Mouse (Mus musculus) heart, postnatal 0 days (tissue): ENCODE measurements around the gene Hnrnpu. TPM values are rescaled to one million over a fixed set of nuclear protein-coding genes. Genes with fewer than 3 reads are reported as not detected.

Experiments used
- ATAC-seq: fragments of 200-750 bp; cut with Nextera tagmentation; 2 replicates; pipeline ENCODE4 v1.8.0; 2017; ENCODE audit warnings: low read depth, moderate number of reproducible peaks, moderate library complexity; ENCODE audit not compliant: insufficient read depth
- DNase-seq: peaks from one replicate; pipeline ENCODE4 v3.0.0-alpha.2; 2016; ENCODE audit warnings: low spot score
- H3K27ac ChIP-seq: fragments of 300-500 bp; sonication (generic); 2 replicates; pipeline ENCODE4 v1.5.1; 2014; ENCODE audit warnings: low read depth, mild to moderate bottlenecking
- H3K27me3 ChIP-seq: fragments of 300-500 bp; sonication (generic); 2 replicates; pipeline ENCODE4 v1.6.1; 2014; ENCODE audit warnings: low read length, mixed read lengths; ENCODE audit not compliant: control insufficient read depth, insufficient read depth
- H3K36me3 ChIP-seq: fragments of 300-500 bp; sonication (generic); replicated peaks from 2 replicates; pipeline ENCODE4 v1.6.1; 2014; ENCODE audit warnings: low read length, mixed read lengths; ENCODE audit not compliant: control insufficient read depth, insufficient read depth
- H3K4me1 ChIP-seq: fragments of 300-500 bp; sonication (generic); 2 replicates; pipeline ENCODE4 v1.6.1; 2014; ENCODE audit warnings: antibody characterized with exemption; ENCODE audit not compliant: control insufficient read depth, insufficient read depth
- H3K4me2 ChIP-seq: fragments of 300-500 bp; sonication (generic); 2 replicates; pipeline ENCODE4 v1.6.1; 2014; ENCODE audit warnings: low read depth, mild to moderate bottlenecking, low read length, moderate library complexity
- H3K4me3 ChIP-seq: fragments of 300-500 bp; sonication (generic); 2 replicates; pipeline ENCODE4 v1.5.1; 2014; ENCODE audit warnings: low read depth, low read length
- H3K9ac ChIP-seq: fragments of 300-500 bp; sonication (generic); replicated peaks from 2 replicates; pipeline ENCODE4 v1.6.1; 2014; ENCODE audit warnings: low read depth, low read length, mixed read lengths
- H3K9me3 ChIP-seq: fragments of 300-500 bp; sonication (generic); replicated peaks from 2 replicates; pipeline ENCODE4 v1.6.1; 2016; ENCODE audit warnings: low read length; ENCODE audit not compliant: control insufficient read depth
- CTCF ChIP-seq: IDR thresholded peaks from 2 replicates; pipeline ENCODE4 v1.5.1; 2016; ENCODE audit warnings: antibody characterized with exemption, control low read depth, low read depth
- EP300 ChIP-seq: IDR thresholded peaks from 2 replicates; pipeline ENCODE4 v1.6.1; 2016; ENCODE audit warnings: antibody characterized with exemption, low read depth
- WGBS: fragments of 180-500 bp; shearing (Covaris S2); extraction: QIAGEN DNeasy Blood & Tissue Kit; methylation state at CpG from one replicate; pipeline ENCODE4 v1.1.7; 2014; 5-methylcytosine and 5-hydroxymethylcytosine counted together
- polyA plus RNA-seq: library from polyadenylated mRNA; unstranded; fragments of >200 nt; fragmentation: Nextera tagmentation; extraction: Ambion mirVana; gene quantifications from 2 replicates; pipeline ENCODE4 v1.2.1, GENCODE M21; 2015
- total RNA-seq: library from RNA; depleted of rRNA; stranded (reverse); fragments of >200 nt; gene quantifications from 2 replicates; pipeline ENCODE4 v1.2.3, GENCODE M21; 2014; ENCODE audit warnings: low replicate concordance

Hnrnpu gene
- total and polyA plus RNA-seq, 2 experiments from 2014 or later = 62.2 to 107 TPM

GRCm38 (mm10) chr1:178376061-178376460, 38.5 kb upstream of the Hnrnpu start:
- no peak for ATAC-seq
- H3K36me3 ChIP-seq = no peaks in the 10 kb centered on the region
- TF ChIP-seq CTCF (no peak), EP300 (no peak)
- H3K9me3 ChIP-seq = no peaks in the 10 kb centered on the region
- no peak overlapping the region for H3K27ac ChIP-seq
- 87% methylated on average over 2 of the region's 2 CpGs for WGBS
- H3K4me1 ChIP-seq = no peaks in the 10 kb centered on the region
- no peaks in the 10 kb centered on the region for H3K27me3 ChIP-seq
- H3K9ac ChIP-seq = no peak overlapping the region
- H3K4me3 ChIP-seq = no peak overlapping the region
- no peak for DNase-seq
- no peak overlapping the region for H3K4me2 ChIP-seq

- Histone ChIP-seq H3K9me3 (no peaks in the 10 kb centered on the region), H3K4me1 (no peaks in the 10 kb centered on the region), H3K4me2 (no peak overlapping the region), H3K27ac (no peak overlapping the region), H3K27me3 (no peaks in the 10 kb centered on the region), H3K36me3 (no peaks in the 10 kb centered on the region), H3K4me3 (no peak overlapping the region), H3K9ac (no peak overlapping the region)
- no peak for ATAC-seq
- no peak for TF ChIP-seq CTCF
- TF ChIP-seq EP300 = no peak
- DNase-seq = no peak
These were observed 37.8 kb upstream of the Hnrnpu start for GRCm38 (mm10) chr1:178375381-178375780.

GRCm38 (mm10) chr1:178372681-178373080, 35.1 kb upstream of the Hnrnpu start:
- no peak overlapping the region for H3K9ac ChIP-seq
- TF ChIP-seq CTCF = no peak
- no peak for TF ChIP-seq EP300
- no peak for DNase-seq
- H3K4me1 ChIP-seq = peaks cover 9% of the 10 kb centered on the region; the same call in 1 of the 2 replicates
- no peaks in the 10 kb centered on the region for H3K9me3 ChIP-seq
- no peaks in the 10 kb centered on the region for H3K27me3 ChIP-seq
- no peak overlapping the region for H3K4me3 ChIP-seq
- no peak for ATAC-seq
- 68% methylated on average over 4 of the region's 4 CpGs for WGBS
- H3K36me3 ChIP-seq = no peaks in the 10 kb centered on the region
- H3K27ac ChIP-seq = no peak overlapping the region
- no peak overlapping the region for H3K4me2 ChIP-seq

GRCm38 (mm10) chr1:178369272-178369651, 31.7 kb upstream of the Hnrnpu start:
- 3% methylated on average over 11 of the region's 11 CpGs for WGBS
- peak; percentile 68 for ATAC-seq
- Histone ChIP-seq H3K9ac (peak overlapping the region; percentile 44), H3K4me1 (peaks cover 9% of the 10 kb centered on the region; the same call in 1 of the 2 replicates), H3K27me3 (no peaks in the 10 kb centered on the region), H3K27ac (peak overlapping the region; percentile 94), H3K4me2 (peak overlapping the region; percentile 69), H3K36me3 (no peaks in the 10 kb centered on the region), H3K9me3 (no peaks in the 10 kb centered on the region), H3K4me3 (peak overlapping the region; percentile 52)
- DNase-seq = peak; percentile 65
- TF ChIP-seq CTCF (no peak), EP300 (0 out of 2 replicates have a peak, but pooled peaks have one; percentile 2)

GRCm38 (mm10) chr1:178368548-178369271, 31.1 kb upstream of the Hnrnpu start:
- no peaks in the 10 kb centered on the region for H3K27me3 ChIP-seq
- peak; percentile 94 for DNase-seq
- peak overlapping the region; percentile 44 for H3K9ac ChIP-seq
- peaks cover 9% of the 10 kb centered on the region; the same call in 1 of the 2 replicates for H3K4me1 ChIP-seq
- H3K4me3 ChIP-seq = peak overlapping the region; percentile 52
- TF ChIP-seq EP300 = peak; percentile 53; the same call in 1 of the 2 replicates
- TF ChIP-seq CTCF = no peak; the same call in 1 of the 2 replicates
- H3K27ac ChIP-seq = peak overlapping the region; percentile 94
- no peaks in the 10 kb centered on the region for H3K9me3 ChIP-seq
- WGBS = 2% methylated on average over 36 of the region's 36 CpGs
- H3K36me3 ChIP-seq = no peaks in the 10 kb centered on the region
- peak; percentile 99 for ATAC-seq
- H3K4me2 ChIP-seq = peak overlapping the region; percentile 69
